Mouse (Mus musculus) intestine, embryonic 15.5 days (tissue): ENCODE measurements around the gene Ryr1. TPM values are rescaled to one million over a fixed set of nuclear protein-coding genes. Genes with fewer than 3 reads are reported as not detected.

ENCODE experiments used
- ATAC-seq: fragments of 200-750 bp; cut with Nextera tagmentation; 2 replicates; pipeline ENCODE4 v1.8.0; 2017; ENCODE audit warnings: moderate TSS enrichment, moderate library complexity
- H3K27ac ChIP-seq: fragments of 300-500 bp; sonication (generic); 2 replicates; pipeline ENCODE4 v1.5.1; 2015; ENCODE audit warnings: mild to moderate bottlenecking, inconsistent platforms
- H3K27me3 ChIP-seq: fragments of 300-500 bp; sonication (generic); replicated peaks from 2 replicates; pipeline ENCODE4 v1.6.1; 2015; ENCODE audit warnings: inconsistent platforms
- H3K36me3 ChIP-seq: fragments of 300-500 bp; sonication (generic); 2 replicates; pipeline ENCODE4 v1.6.1; 2015; ENCODE audit warnings: inconsistent platforms
- H3K4me1 ChIP-seq: fragments of 300-500 bp; sonication (generic); replicated peaks from 2 replicates; pipeline ENCODE4 v1.6.1; 2015; ENCODE audit warnings: inconsistent platforms
- H3K4me2 ChIP-seq: fragments of 300-500 bp; sonication (generic); replicated peaks from 2 replicates; pipeline ENCODE4 v1.6.1; 2015; ENCODE audit warnings: mild to moderate bottlenecking, inconsistent platforms
- H3K4me3 ChIP-seq: fragments of 300-500 bp; sonication (generic); replicated peaks from 2 replicates; pipeline ENCODE4 v1.5.1; 2015; ENCODE audit warnings: inconsistent platforms
- H3K9ac ChIP-seq: fragments of 300-500 bp; sonication (generic); 2 replicates; pipeline ENCODE4 v1.6.1; 2015; ENCODE audit warnings: inconsistent platforms
- H3K9me3 ChIP-seq: fragments of 300-500 bp; sonication (generic); 2 replicates; pipeline ENCODE4 v1.6.1; 2016; ENCODE audit warnings: inconsistent platforms
- WGBS: fragments of 180-500 bp; shearing (Covaris S2); methylation state at CpG from one replicate; pipeline ENCODE4 v1.1.7; 2015; 5-methylcytosine and 5-hydroxymethylcytosine counted together
- polyA plus RNA-seq: library from polyadenylated mRNA; unstranded; fragments of >200 nt; fragmentation: Nextera tagmentation; extraction: Ambion mirVana; gene quantifications from 2 replicates; pipeline ENCODE4 v1.2.1, GENCODE M21; 2015

The Ryr1 gene
- polyA plus RNA-seq, 1 experiment from 2014 or later = 0.67 TPM

DNA sequence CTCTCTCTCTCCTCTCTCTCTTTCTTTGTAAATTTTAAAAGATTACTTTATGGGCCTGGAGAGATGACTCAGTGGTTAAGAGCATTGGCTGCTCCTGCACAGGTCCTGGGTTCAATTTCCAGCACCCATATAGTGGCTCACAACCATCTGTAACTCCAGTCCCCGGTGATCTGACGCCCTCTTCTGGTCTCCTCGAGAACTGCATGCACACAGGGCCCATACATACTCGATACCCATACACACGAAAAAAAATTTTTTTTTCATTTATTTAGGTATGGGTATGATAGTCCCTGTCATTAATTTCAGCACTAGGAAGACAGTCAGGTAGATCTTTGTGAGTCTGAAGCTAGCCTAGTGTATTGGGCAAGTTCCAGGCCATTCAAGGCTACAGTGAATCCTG is 83.8 kb downstream of the Ryr1 start:
- ATAC-seq = no peak
- no peak overlapping the region for H3K4me2 ChIP-seq
- no peaks in the 10 kb centered on the region for H3K9me3 ChIP-seq
- WGBS = 85% methylated on average over 5 of the region's 5 CpGs
- H3K4me3 ChIP-seq = no peak overlapping the region
- 0 out of 2 replicates have a peak, but pooled peaks cover 3% of the 10 kb centered on the region for H3K27me3 ChIP-seq
- H3K27ac ChIP-seq = no peak overlapping the region
- peaks cover 32% of the 10 kb centered on the region for H3K4me1 ChIP-seq
- no peak overlapping the region for H3K9ac ChIP-seq
- H3K36me3 ChIP-seq = no peaks in the 10 kb centered on the region

DNA sequence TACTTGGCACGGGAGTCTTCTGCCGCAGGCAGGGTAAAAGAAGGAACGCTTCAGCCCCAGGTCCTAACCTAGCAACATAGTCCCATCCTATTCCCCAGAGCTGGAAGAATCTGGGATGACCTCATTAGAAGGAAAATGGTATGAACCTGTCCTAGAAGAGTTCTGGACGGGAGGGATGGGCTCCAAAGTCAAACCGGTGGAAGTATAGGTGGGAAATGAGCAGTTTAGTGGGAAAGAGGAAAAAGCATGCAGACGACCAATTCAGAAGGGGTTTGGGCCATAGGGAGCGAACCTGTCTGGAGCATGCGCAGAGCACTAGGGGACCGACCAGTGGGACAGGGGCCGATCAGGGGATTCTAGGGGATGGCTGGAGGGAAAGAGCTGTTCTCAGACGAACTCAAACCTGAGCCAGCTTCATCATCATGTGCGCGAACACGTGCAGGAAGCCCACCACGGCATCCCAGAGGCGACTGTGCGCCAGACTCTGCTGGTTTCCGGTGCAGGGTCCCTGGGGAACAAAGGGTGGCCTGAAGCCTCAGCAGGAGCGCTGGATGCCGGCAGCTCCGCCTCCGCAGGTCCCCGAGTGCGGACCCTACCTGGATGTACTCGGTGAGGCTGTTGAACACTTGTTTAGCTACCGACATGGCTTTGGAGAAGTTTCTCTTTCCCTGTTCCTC is 84.9 kb downstream of the Ryr1 start:
- no peaks in the 10 kb centered on the region for H3K9me3 ChIP-seq

DNA sequence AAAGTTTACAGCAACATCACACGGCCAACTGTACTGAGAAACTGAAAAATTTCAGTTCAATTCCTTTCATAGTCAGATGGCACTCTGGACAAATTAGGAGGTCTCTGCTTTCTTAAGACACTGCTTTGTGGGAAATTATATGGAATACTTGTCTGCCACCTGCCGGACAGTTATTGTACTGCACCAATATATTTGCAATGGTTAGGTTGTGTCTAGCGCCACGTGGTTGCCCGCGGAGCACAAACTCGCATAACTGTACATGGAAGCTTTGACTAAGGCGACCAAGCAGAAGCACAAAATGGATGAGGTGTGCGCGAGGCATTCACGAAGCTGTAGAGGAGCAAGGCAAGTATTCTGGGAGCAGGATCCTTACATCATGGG is 85.4 kb downstream of the Ryr1 start:
- peak overlapping the region; percentile 85 for H3K4me2 ChIP-seq
- H3K27ac ChIP-seq = no peak overlapping the region
- H3K36me3 ChIP-seq = no peaks in the 10 kb centered on the region
- peak overlapping the region; percentile 35 for H3K4me3 ChIP-seq
- peak overlapping the region; percentile 24 for H3K9ac ChIP-seq
- ATAC-seq = peak; percentile 74
- peaks cover 26% of the 10 kb centered on the region for H3K4me1 ChIP-seq
- H3K27me3 ChIP-seq = 0 out of 2 replicates have a peak, but pooled peaks cover 2% of the 10 kb centered on the region
- WGBS = under 1% methylated on average over 11 of the region's 11 CpGs
- no peaks in the 10 kb centered on the region for H3K9me3 ChIP-seq

More for the DNA sequence above, 84.9 kb downstream of the Ryr1 start:
- Histone ChIP-seq H3K4me3 (peak overlapping the region; percentile 35), H3K9ac (peak overlapping the region; percentile 24), H3K27me3 (0 out of 2 replicates have a peak, but pooled peaks cover 3% of the 10 kb centered on the region), H3K4me2 (peak overlapping the region; percentile 85), H3K4me1 (peaks cover 28% of the 10 kb centered on the region), H3K36me3 (no peaks in the 10 kb centered on the region), H3K27ac (no peak overlapping the region)
- WGBS = under 1% methylated on average over 26 of the region's 26 CpGs
- ATAC-seq = peak; percentile 63

- H3K4me2 ChIP-seq = no peak overlapping the region
- no peaks in the 10 kb centered on the region for H3K9me3 ChIP-seq
These were observed 87.7 kb downstream of the Ryr1 start for GRCm38 (mm10) chr7:29037261-29037660.

DNA sequence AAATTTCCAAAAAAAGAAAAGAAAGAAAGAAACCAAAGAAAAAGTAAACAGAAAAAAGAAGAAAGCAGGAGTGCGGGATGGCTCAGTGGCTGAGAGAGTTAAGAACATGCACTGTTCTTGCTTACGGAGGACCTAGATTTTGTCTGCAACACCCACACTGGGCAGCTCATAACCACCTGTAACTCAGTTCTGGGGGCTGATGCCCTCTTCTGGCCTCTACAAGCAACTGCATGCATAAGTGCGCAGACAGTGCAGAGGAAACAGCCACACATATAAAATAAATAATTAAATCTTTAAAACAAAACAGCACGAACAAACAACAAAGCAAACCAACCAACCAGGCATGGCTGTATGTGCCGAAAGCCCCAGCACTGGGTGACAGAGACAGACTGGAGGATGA is 92.3 kb downstream of the Ryr1 start:
- Histone ChIP-seq H3K9ac (no peak overlapping the region), H3K4me2 (no peak overlapping the region), H3K27ac (no peak overlapping the region), H3K27me3 (no peaks in the 10 kb centered on the region), H3K4me3 (no peak overlapping the region), H3K9me3 (no peaks in the 10 kb centered on the region), H3K36me3 (no peaks in the 10 kb centered on the region), H3K4me1 (no peaks in the 10 kb centered on the region)
- 85% methylated on average over 5 of the region's 5 CpGs for WGBS
- no peak for ATAC-seq

More at GRCm38 (mm10) chr7:29037261-29037660, 87.7 kb downstream of the Ryr1 start:
- Histone ChIP-seq H3K9ac (no peak overlapping the region), H3K27me3 (no peaks in the 10 kb centered on the region), H3K27ac (no peak overlapping the region), H3K4me1 (peaks cover 9% of the 10 kb centered on the region), H3K36me3 (no peaks in the 10 kb centered on the region), H3K4me3 (no peak overlapping the region)
- WGBS = 92% methylated on average over 6 of the region's 6 CpGs
- ATAC-seq = no peak

- 61% methylated on average over 10 of the region's 10 CpGs for WGBS
- H3K4me3 ChIP-seq = no peak overlapping the region
- ATAC-seq = no peak
These were observed 93.3 kb downstream of the Ryr1 start for GRCm38 (mm10) chr7:29031641-29032040.

DNA sequence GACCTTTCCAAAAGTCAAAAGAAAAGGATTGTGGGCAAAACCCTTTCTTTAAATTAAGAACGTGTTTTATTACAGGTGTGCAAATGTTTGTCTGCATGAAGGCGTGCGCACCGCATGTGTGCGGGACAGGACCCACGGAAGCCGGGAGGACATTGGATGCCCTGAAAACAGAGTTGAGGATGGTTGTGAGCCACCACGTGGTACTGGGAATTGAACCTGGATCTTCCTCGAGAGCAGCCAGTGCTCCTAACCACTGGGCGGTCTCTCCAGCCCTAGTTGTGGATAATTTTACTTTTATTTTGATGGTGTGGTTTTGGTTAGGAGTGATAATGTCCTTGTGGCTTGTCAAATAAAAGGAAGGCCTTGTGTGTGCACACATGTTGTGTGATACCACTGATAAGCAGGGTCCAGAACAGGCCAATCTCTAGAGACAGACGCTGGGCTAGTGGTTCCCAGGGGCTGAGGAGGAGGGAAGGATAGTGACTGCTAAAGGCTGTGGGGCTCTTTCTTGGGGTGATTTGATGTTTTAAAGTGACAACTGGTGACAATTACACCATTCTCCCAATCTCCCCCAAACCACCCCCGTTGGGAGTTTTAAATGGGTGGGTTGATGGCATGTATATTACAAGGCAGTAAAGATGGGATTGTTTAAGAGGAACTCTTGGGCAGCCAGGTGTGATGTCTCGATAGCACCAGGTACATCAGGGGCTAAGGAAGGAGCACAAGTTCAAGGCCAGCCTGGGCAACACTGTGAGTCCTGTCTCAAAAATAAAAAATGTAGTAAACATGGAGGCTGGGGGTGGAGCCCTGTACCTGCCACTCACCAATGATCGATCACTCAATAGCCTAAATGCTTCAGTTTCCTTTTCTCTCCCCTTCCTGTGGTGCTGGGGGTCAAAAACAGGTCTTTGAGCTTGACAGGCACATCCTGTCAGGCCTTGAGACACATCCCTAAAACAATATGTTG is 95.0 kb downstream of the Ryr1 start:
- Histone ChIP-seq H3K4me1 (no peaks in the 10 kb centered on the region), H3K4me2 (no peak overlapping the region), H3K9me3 (no peaks in the 10 kb centered on the region), H3K27ac (no peak overlapping the region), H3K9ac (no peak overlapping the region), H3K4me3 (no peak overlapping the region), H3K36me3 (no peaks in the 10 kb centered on the region), H3K27me3 (no peaks in the 10 kb centered on the region)
- WGBS = 89% methylated on average over 14 of the region's 14 CpGs
- ATAC-seq = no peak

More at GRCm38 (mm10) chr7:29031641-29032040, 93.3 kb downstream of the Ryr1 start:
- H3K9ac ChIP-seq = no peak overlapping the region
- no peaks in the 10 kb centered on the region for H3K27me3 ChIP-seq
- no peaks in the 10 kb centered on the region for H3K9me3 ChIP-seq
- no peaks in the 10 kb centered on the region for H3K4me1 ChIP-seq
- no peaks in the 10 kb centered on the region for H3K36me3 ChIP-seq
- no peak overlapping the region for H3K4me2 ChIP-seq
- H3K27ac ChIP-seq = no peak overlapping the region

DNA sequence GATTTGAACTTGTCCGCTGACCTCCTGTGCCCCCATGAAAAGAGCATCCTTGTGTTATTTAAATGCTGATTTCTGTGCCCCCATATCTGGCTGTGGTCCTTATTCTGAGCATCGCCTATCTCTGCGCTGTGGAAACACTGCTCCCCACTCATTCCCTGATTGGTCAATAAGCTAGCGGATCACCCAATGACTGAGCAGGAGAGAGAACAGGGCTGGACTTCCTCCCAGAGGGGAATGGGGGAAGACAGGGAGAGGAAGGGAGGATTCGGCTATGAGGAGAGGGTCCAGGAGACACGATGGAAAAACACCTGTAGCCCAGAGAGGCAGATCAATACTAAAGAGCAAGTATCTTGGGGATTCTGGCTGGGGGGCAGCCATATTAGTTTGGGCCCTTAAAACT is 96.2 kb downstream of the Ryr1 start:
- Histone ChIP-seq H3K27ac (no peak overlapping the region), H3K4me1 (no peaks in the 10 kb centered on the region), H3K27me3 (no peaks in the 10 kb centered on the region), H3K9ac (no peak overlapping the region), H3K36me3 (no peaks in the 10 kb centered on the region), H3K9me3 (no peaks in the 10 kb centered on the region), H3K4me3 (no peak overlapping the region), H3K4me2 (no peak overlapping the region)
- 81% methylated on average over 6 of the region's 6 CpGs for WGBS
- no peak for ATAC-seq

GRCm38 (mm10) chr7:29026811-29027210 is 98.2 kb downstream of the Ryr1 start:
- no peak overlapping the region for H3K27ac ChIP-seq

GRCm38 (mm10) chr7:29026195-29026594 is 98.8 kb downstream of the Ryr1 start:
- 88% methylated on average over 5 of the region's 5 CpGs for WGBS
- Histone ChIP-seq H3K27me3 (no peaks in the 10 kb centered on the region; the same call in 1 of the 2 replicates), H3K9ac (no peak overlapping the region), H3K36me3 (no peaks in the 10 kb centered on the region), H3K4me3 (no peak overlapping the region), H3K27ac (no peak overlapping the region), H3K9me3 (no peaks in the 10 kb centered on the region), H3K4me2 (no peak overlapping the region), H3K4me1 (no peaks in the 10 kb centered on the region)
- no peak for ATAC-seq

More at GRCm38 (mm10) chr7:29026811-29027210, 98.2 kb downstream of the Ryr1 start:
- Histone ChIP-seq H3K9me3 (no peaks in the 10 kb centered on the region), H3K4me2 (no peak overlapping the region), H3K27me3 (no peaks in the 10 kb centered on the region; the same call in 1 of the 2 replicates), H3K36me3 (no peaks in the 10 kb centered on the region), H3K9ac (no peak overlapping the region), H3K4me1 (no peaks in the 10 kb centered on the region), H3K4me3 (no peak overlapping the region)
- ATAC-seq = no peak
- WGBS = 80% methylated on average over 4 of the region's 4 CpGs

- no peak overlapping the region for H3K9ac ChIP-seq
- no peak for ATAC-seq
- no peaks in the 10 kb centered on the region for H3K9me3 ChIP-seq
- H3K27ac ChIP-seq = no peak overlapping the region
- 71% methylated on average over 7 of the region's 7 CpGs for WGBS
- H3K4me2 ChIP-seq = no peak overlapping the region
- no peaks in the 10 kb centered on the region for H3K36me3 ChIP-seq
- H3K4me1 ChIP-seq = no peaks in the 10 kb centered on the region
- H3K4me3 ChIP-seq = no peak overlapping the region
- peaks cover 4% of the 10 kb centered on the region; the same call in 1 of the 2 replicates for H3K27me3 ChIP-seq
These were observed 99.4 kb downstream of the Ryr1 start for GRCm38 (mm10) chr7:29025566-29025965.

GRCm38 (mm10) chr7:29023514-29023913 is 101.5 kb downstream of the Ryr1 start:
- Histone ChIP-seq H3K27me3 (peaks cover 24% of the 10 kb centered on the region), H3K36me3 (no peaks in the 10 kb centered on the region), H3K9ac (no peak overlapping the region), H3K4me1 (peaks cover 7% of the 10 kb centered on the region), H3K4me2 (no peak overlapping the region), H3K4me3 (no peak overlapping the region), H3K9me3 (no peaks in the 10 kb centered on the region), H3K27ac (no peak overlapping the region)
- 91% methylated on average over 8 of the region's 8 CpGs for WGBS
- ATAC-seq = no peak
